Mouse (Mus musculus) left cerebral cortex, adult 2 months (tissue): ENCODE results near the gene Bloc1s6. TPM values are rescaled to one million over a fixed set of nuclear protein-coding genes. Genes with fewer than 3 reads are reported as not detected.

Experiments used
- DNase-seq, 2 experiments: peaks; one replicate each; pipeline ENCODE4 v3.0.0; 2021 to 2022; ENCODE audit warnings: low spot score in 2 of 2, mixed read lengths in 1 of 2; ENCODE audit errors: extremely low spot score in 1 of 2
- H3K27ac ChIP-seq: fragments of 200-600 bp; 2 replicates; pipeline ENCODE4 v1.8.1; 2022
- H3K4me3 ChIP-seq: fragments of 200-600 bp; 2 replicates; pipeline ENCODE4 v1.8.1; 2022
- CTCF ChIP-seq: fragments of 200-600 bp; IDR thresholded peaks from 2 replicates; pipeline ENCODE4 v1.8.1; 2022; ENCODE audit warnings: antibody characterized with exemption, mild to moderate bottlenecking, moderate library complexity
- intact Hi-C: fragments of 180-260 bp; cut with DNase I; formaldehyde crosslinking; loops from one replicate; pipeline ENCODE4 v1.15.1; 2025
- total RNA-seq, 2 experiments: library from RNA; stranded (reverse); gene quantifications; 2 replicates each; pipeline ENCODE4 v1.2.3; 2021

Bloc1s6 gene
- total RNA-seq, 2 experiments from 2014 or later, result 28.2 to 34.3 TPM

DNA sequence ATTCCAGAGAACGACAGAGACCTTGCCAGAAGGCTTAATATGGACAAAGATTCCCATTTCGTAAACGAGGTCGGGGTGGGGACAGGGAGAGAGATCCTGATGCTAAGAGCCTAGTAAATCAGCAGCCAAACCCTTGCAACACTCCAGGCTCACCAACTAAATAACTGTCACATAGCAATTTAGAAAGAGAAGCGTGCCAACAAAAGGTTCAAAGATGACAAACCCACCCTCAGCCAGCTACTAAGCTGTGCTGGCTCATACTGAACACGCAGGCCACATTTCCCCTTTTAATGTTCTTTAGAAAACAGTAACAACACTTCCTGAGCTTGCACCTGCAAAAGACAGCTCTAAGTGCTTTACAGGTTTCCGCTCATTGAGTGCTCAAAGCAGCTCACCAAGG, 51.0 kb downstream of the Bloc1s6 start:
- Histone ChIP-seq H3K27ac (no peak overlapping the region), H3K4me3 (no peak overlapping the region)
- no peak for DNase-seq
- no peak for TF ChIP-seq CTCF
- intact Hi-C loops, result no loop called here

DNA sequence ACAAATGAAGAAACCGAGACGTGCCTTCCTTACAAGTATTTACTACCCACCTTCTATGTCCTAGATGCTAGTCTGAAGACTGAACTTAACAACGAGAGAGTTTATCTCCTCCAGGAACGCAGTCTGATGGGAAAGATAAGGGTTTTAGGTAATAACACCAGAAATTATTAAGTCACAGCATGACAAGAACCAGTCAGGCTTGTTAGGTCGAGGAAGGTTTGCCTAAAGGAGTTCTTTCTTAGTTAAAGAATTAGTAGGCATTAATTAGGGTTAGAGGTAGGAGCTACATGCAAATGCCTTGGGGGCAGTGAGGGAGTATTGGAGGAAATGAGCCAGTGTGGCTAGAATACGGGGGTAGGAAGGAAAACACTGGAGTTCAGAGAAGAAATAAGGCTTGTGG, 51.4 kb downstream of the Bloc1s6 start:
- no peak for TF ChIP-seq CTCF
- intact Hi-C loops, result no loop called here
- H3K4me3 ChIP-seq, result no peak overlapping the region
- DNase-seq, result no peak
- no peak overlapping the region for H3K27ac ChIP-seq

Other genes with a start within 250 kb of the Bloc1s6 start
- gene Gatm, start 127.2 kb upstream of the Bloc1s6 start, total RNA-seq, result 10 to 100 TPM; 51.8 to 52.0 TPM
- gene AA467197, start 101.5 kb upstream of the Bloc1s6 start, total RNA-seq, result under 1 TPM in 1 of 2 experiments, not detected in 1; 0.49 TPM
- 10 to 100 TPM; 45.9 to 48.5 TPM for gene Slc30a4, start 35.8 kb upstream of the Bloc1s6 start, total RNA-seq
- gene Sqor, start 26.7 kb downstream of the Bloc1s6 start, total RNA-seq, result 1 to 10 TPM; 4.6 to 7.0 TPM